Mouse (Mus musculus) heart, embryonic 15.5 days (tissue): Measurements from ENCODE around the gene Dixdc1. TPM values are rescaled to one million over a fixed set of nuclear protein-coding genes. Genes with fewer than 3 reads are reported as not detected.

Experiments
- ATAC-seq: fragments of 200-750 bp; cut with Nextera tagmentation; replicated peaks from 2 replicates; pipeline ENCODE4 v1.8.0; 2017; ENCODE audit warnings: low read depth, moderate TSS enrichment; ENCODE audit not compliant: insufficient number of reproducible peaks, insufficient read depth, low FRiP score
- H3K27ac ChIP-seq: fragments of 300-500 bp; sonication (generic); 2 replicates; pipeline ENCODE4 v1.5.1; 2015; ENCODE audit warnings: mild to moderate bottlenecking, inconsistent platforms
- H3K27me3 ChIP-seq: fragments of 300-500 bp; sonication (generic); 2 replicates; pipeline ENCODE4 v1.6.1; 2015; ENCODE audit warnings: inconsistent platforms
- H3K36me3 ChIP-seq: fragments of 300-500 bp; sonication (generic); 2 replicates; pipeline ENCODE4 v1.6.1; 2015; ENCODE audit warnings: mild to moderate bottlenecking, inconsistent platforms
- H3K4me1 ChIP-seq: fragments of 300-500 bp; sonication (generic); replicated peaks from 2 replicates; pipeline ENCODE4 v1.6.1; 2015; ENCODE audit warnings: inconsistent platforms
- H3K4me2 ChIP-seq: fragments of 300-500 bp; sonication (generic); 2 replicates; pipeline ENCODE4 v1.6.1; 2015; ENCODE audit warnings: inconsistent platforms, mild to moderate bottlenecking, moderate library complexity
- H3K4me3 ChIP-seq: fragments of 300-500 bp; sonication (generic); 2 replicates; pipeline ENCODE4 v1.5.1; 2015; ENCODE audit warnings: mild to moderate bottlenecking, inconsistent platforms
- H3K9ac ChIP-seq: fragments of 300-500 bp; sonication (generic); 2 replicates; pipeline ENCODE4 v1.6.1; 2015; ENCODE audit warnings: mild to moderate bottlenecking, inconsistent platforms
- H3K9me3 ChIP-seq: fragments of 300-500 bp; sonication (generic); replicated peaks from 2 replicates; pipeline ENCODE4 v1.6.1; 2016; ENCODE audit warnings: inconsistent platforms
- WGBS: fragments of 180-500 bp; shearing (Covaris S2); methylation state at CpG from one replicate; pipeline ENCODE4 v1.1.7; 2015; ENCODE audit warnings: mixed read lengths; 5-methylcytosine and 5-hydroxymethylcytosine counted together
- polyA plus RNA-seq: library from polyadenylated mRNA; unstranded; fragments of >200 nt; fragmentation: Nextera tagmentation; extraction: Ambion mirVana; gene quantifications from 2 replicates; pipeline ENCODE4 v1.2.1, GENCODE M21; 2015

Gene Dixdc1
- polyA plus RNA-seq, 1 experiment from 2014 or later = 9.1 TPM

- Histone ChIP-seq H3K4me1 (no peaks in the 10 kb centered on the region), H3K4me3 (no peak overlapping the region), H3K9ac (no peak overlapping the region), H3K9me3 (no peaks in the 10 kb centered on the region), H3K36me3 (0 out of 2 replicates have a peak, but pooled peaks cover 3% of the 10 kb centered on the region), H3K27me3 (no peaks in the 10 kb centered on the region), H3K4me2 (no peak overlapping the region), H3K27ac (no peak overlapping the region)
- 71% methylated on average over 6 of the region's 6 CpGs for WGBS
- no peak for ATAC-seq
These were observed 72.9 kb downstream of the Dixdc1 start for GRCm38 (mm10) chr9:50666442-50666841.

GRCm38 (mm10) chr9:50664826-50665225 is 74.5 kb downstream of the Dixdc1 start:
- H3K9ac ChIP-seq = no peak overlapping the region
- no peaks in the 10 kb centered on the region for H3K9me3 ChIP-seq
- 71% methylated on average over 5 of the region's 5 CpGs for WGBS
- no peak overlapping the region for H3K4me3 ChIP-seq
- H3K27me3 ChIP-seq = no peaks in the 10 kb centered on the region
- no peak overlapping the region for H3K4me2 ChIP-seq
- H3K36me3 ChIP-seq = 0 out of 2 replicates have a peak, but pooled peaks cover 3% of the 10 kb centered on the region
- peaks cover 5% of the 10 kb centered on the region for H3K4me1 ChIP-seq
- no peak for ATAC-seq
- H3K27ac ChIP-seq = no peak overlapping the region

GRCm38 (mm10) chr9:50660431-50660830 is 78.9 kb downstream of the Dixdc1 start:
- H3K4me2 ChIP-seq = peak overlapping the region; percentile 87
- H3K9ac ChIP-seq = peak overlapping the region; percentile 87
- no peaks in the 10 kb centered on the region for H3K27me3 ChIP-seq
- H3K4me1 ChIP-seq = peaks cover 12% of the 10 kb centered on the region
- H3K9me3 ChIP-seq = no peaks in the 10 kb centered on the region
- peak overlapping the region; percentile 83 for H3K4me3 ChIP-seq
- whole genome bisulfite sequencing = 13% methylated on average over 12 of the region's 12 CpGs
- peak overlapping the region; percentile 92 for H3K27ac ChIP-seq
- ATAC-seq = no peak
- H3K36me3 ChIP-seq = peaks cover 13% of the 10 kb centered on the region; the same call in 1 of the 2 replicates

GRCm38 (mm10) chr9:50659392-50660217 is 79.7 kb downstream of the Dixdc1 start, which contains the start of gene Dlat:
Dlat (minus strand) TSS chr9:50659780.
- Histone ChIP-seq H3K9ac (peak within 1 kb of the TSS; percentile 87), H3K36me3 (peaks cover 20% of the 10 kb centered on the region), H3K27ac (peak within 1 kb of the TSS; percentile 92), H3K4me3 (peak within 1 kb of the TSS; percentile 83), H3K4me1 (peaks cover 12% of the 10 kb centered on the region), H3K27me3 (no peaks in the 10 kb centered on the region), H3K9me3 (no peaks in the 10 kb centered on the region), H3K4me2 (peak within 1 kb of the TSS; percentile 87)
- WGBS = under 1% methylated on average over 63 of the region's 63 CpGs
- ATAC-seq = peak; percentile 92

- under 1% methylated on average over 28 of the region's 28 CpGs for WGBS
- H3K27me3 ChIP-seq = no peaks in the 10 kb centered on the region
- H3K4me2 ChIP-seq = peak overlapping the region; percentile 87
- peak overlapping the region; percentile 92 for H3K27ac ChIP-seq
- no peaks in the 10 kb centered on the region for H3K9me3 ChIP-seq
- peaks cover 12% of the 10 kb centered on the region for H3K4me1 ChIP-seq
- H3K9ac ChIP-seq = peak overlapping the region; percentile 87
- H3K36me3 ChIP-seq = peaks cover 27% of the 10 kb centered on the region
- peak; percentile 24 for ATAC-seq
- peak overlapping the region; percentile 83 for H3K4me3 ChIP-seq
These were observed 80.4 kb downstream of the Dixdc1 start for GRCm38 (mm10) chr9:50658941-50659388.

GRCm38 (mm10) chr9:50658391-50658790 is 80.9 kb downstream of the Dixdc1 start:
- Histone ChIP-seq H3K27ac (peak overlapping the region; percentile 92), H3K36me3 (peaks cover 32% of the 10 kb centered on the region), H3K4me2 (peak overlapping the region; percentile 87), H3K9me3 (no peaks in the 10 kb centered on the region), H3K4me1 (peaks cover 12% of the 10 kb centered on the region), H3K4me3 (peak overlapping the region; percentile 83), H3K27me3 (no peaks in the 10 kb centered on the region), H3K9ac (peak overlapping the region; percentile 87)
- 10% methylated on average over 5 of the region's 5 CpGs for WGBS
- ATAC-seq = no peak

- no peak for ATAC-seq
- H3K4me3 ChIP-seq = no peak overlapping the region
- peaks cover 88% of the 10 kb centered on the region for H3K36me3 ChIP-seq
- no peak overlapping the region for H3K4me2 ChIP-seq
- 92% methylated on average over 10 of the region's 10 CpGs for WGBS
- no peaks in the 10 kb centered on the region for H3K27me3 ChIP-seq
- no peaks in the 10 kb centered on the region for H3K4me1 ChIP-seq
- no peaks in the 10 kb centered on the region for H3K9me3 ChIP-seq
- no peak overlapping the region for H3K27ac ChIP-seq
- no peak overlapping the region for H3K9ac ChIP-seq
These were observed 88.8 kb downstream of the Dixdc1 start for GRCm38 (mm10) chr9:50650503-50650902.

- Histone ChIP-seq H3K27me3 (no peaks in the 10 kb centered on the region), H3K9me3 (no peaks in the 10 kb centered on the region), H3K4me2 (no peak overlapping the region), H3K9ac (no peak overlapping the region), H3K4me3 (no peak overlapping the region), H3K27ac (no peak overlapping the region), H3K36me3 (peaks cover 87% of the 10 kb centered on the region), H3K4me1 (no peaks in the 10 kb centered on the region)
- WGBS = 82% methylated on average over 10 of the region's 10 CpGs
- no peak for ATAC-seq
These were observed 92.4 kb downstream of the Dixdc1 start for GRCm38 (mm10) chr9:50646826-50647370.

- ATAC-seq = no peak
- Histone ChIP-seq H3K4me3 (no peak overlapping the region), H3K36me3 (peaks cover 54% of the 10 kb centered on the region), H3K4me2 (no peak overlapping the region), H3K9ac (no peak overlapping the region), H3K27me3 (no peaks in the 10 kb centered on the region), H3K4me1 (no peaks in the 10 kb centered on the region), H3K9me3 (no peaks in the 10 kb centered on the region), H3K27ac (no peak overlapping the region)
- 95% methylated on average over 11 of the region's 11 CpGs for WGBS
These were observed 105.0 kb downstream of the Dixdc1 start for GRCm38 (mm10) chr9:50634270-50634669.

GRCm38 (mm10) chr9:50633059-50633458 is 106.3 kb downstream of the Dixdc1 start:
- Histone ChIP-seq H3K9ac (no peak overlapping the region), H3K4me3 (no peak overlapping the region), H3K27ac (no peak overlapping the region), H3K9me3 (no peaks in the 10 kb centered on the region), H3K36me3 (peaks cover 43% of the 10 kb centered on the region), H3K4me2 (no peak overlapping the region), H3K4me1 (no peaks in the 10 kb centered on the region), H3K27me3 (no peaks in the 10 kb centered on the region)
- WGBS = 66% methylated on average over 2 of the region's 2 CpGs
- no peak for ATAC-seq

- Histone ChIP-seq H3K27ac (no peak overlapping the region), H3K9me3 (no peaks in the 10 kb centered on the region), H3K4me1 (no peaks in the 10 kb centered on the region), H3K27me3 (no peaks in the 10 kb centered on the region), H3K4me2 (no peak overlapping the region), H3K36me3 (peaks cover 36% of the 10 kb centered on the region), H3K4me3 (no peak overlapping the region), H3K9ac (no peak overlapping the region)
- ATAC-seq = no peak
- 89% methylated on average over 6 of the region's 6 CpGs for WGBS
These were observed 107.2 kb downstream of the Dixdc1 start for GRCm38 (mm10) chr9:50632016-50632688.
